ENCODE assay signal across 17 mouse cellular contexts in the genomic region with DNA sequence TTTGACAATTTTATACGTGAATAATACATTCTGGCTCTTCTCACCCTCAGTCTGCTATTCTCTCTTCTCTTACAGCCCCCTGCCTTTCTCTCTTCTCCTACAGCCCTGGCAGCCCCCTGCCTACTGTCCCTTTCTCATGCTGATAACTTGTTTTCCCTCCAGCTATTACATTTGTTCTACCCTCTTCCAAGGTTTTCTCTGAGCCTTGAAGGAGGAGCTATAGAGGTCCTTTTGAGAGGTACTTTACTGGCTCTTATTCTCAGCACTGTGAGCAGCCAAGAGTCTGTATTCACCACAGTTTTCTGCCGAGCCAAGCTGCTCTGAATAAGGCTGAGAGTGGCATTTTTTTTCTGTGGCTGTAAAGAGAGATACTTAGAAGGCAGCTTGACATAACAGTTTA. TPM values are rescaled to one million over a fixed set of nuclear protein-coding genes. Genes with fewer than 3 reads are reported as not detected.
A peak's percentile ranks its signal among the peaks of the same experiment; 100 is the strongest.
DNase-seq lines count a peak whose midpoint lies in the region; ATAC-seq lines count a peak whose summit lies in the region.
"Had no signal": no experiment of that assay in that cellular context is flagged by ENCODE, and none has a peak within 500 bp of the region (broad histone marks: within the 10 kb centered on the region; RNA-seq: fewer than 3 reads in every experiment).

No protein-coding gene starts in this region.

- H3K36me3 ChIP-seq in hindbrain, embryonic 15.5 days: no peaks in the 10 kb centered on the region

- H3K4me3 ChIP-seq in hindbrain, embryonic 15.5 days: no peak overlapping the region
- H3K4me3 ChIP-seq: heart, adult 2 months had no signal

- H3K4me1 ChIP-seq in hindbrain, embryonic 15.5 days (replicated peaks): no peaks in the 10 kb centered on the region; the same call in 1 of the 2 replicates

- ATAC-seq in hindbrain, embryonic 15.5 days (ENCODE audit: low FRiP score, low read depth): peak; percentile 85

- H3K9ac ChIP-seq in hindbrain, embryonic 15.5 days: no peak overlapping the region

- peak; percentile 24 for DNase-seq in heart, adult 11 months
- no peak for DNase-seq in heart, adult 8-10 months (ENCODE audit: low spot score)
- DNase-seq in right cerebral cortex, postnatal 10 days (ENCODE audit: low spot score in 2 of 2): peak; percentile 42 to 43
- DNase-seq in right cerebral cortex, postnatal 36 days (ENCODE audit: low spot score in 2 of 2): no peak
- no peak for DNase-seq in urinary bladder, postnatal 10 days (ENCODE audit: low spot score)
- DNase-seq in layer of hippocampus, adult 11-12 months (ENCODE audit: low spot score): no peak
- no peak for DNase-seq in natural killer cell, adult 2 months (ENCODE audit: low spot score in 2 of 2)
- DNase-seq: cerebellum, postnatal 25 days; heart, adult 2 months; heart, postnatal 14 days; kidney, adult 18-20 months; right cerebral cortex, adult 18-20 months; thymus, adult 2 months had no signal

- no peaks in the 10 kb centered on the region for H3K27me3 ChIP-seq in hindbrain, embryonic 15.5 days

- no peak overlapping the region for H3K4me2 ChIP-seq in hindbrain, embryonic 15.5 days
- H3K4me2 ChIP-seq: liver, embryonic 11.5 days had no signal

- H3K27ac ChIP-seq in hindbrain, embryonic 15.5 days (replicated peaks): peak overlapping the region; percentile 55
- H3K27ac ChIP-seq: heart, adult 2 months had no signal

- no peaks in the 10 kb centered on the region for H3K9me3 ChIP-seq in hindbrain, embryonic 15.5 days

- WGBS in hindbrain, embryonic 15.5 days: 17% methylated on average over 2 of the region's 2 CpGs

RNA-seq across cellular contexts. Expression of gene Cfap44, which starts 11.0 kb away (rescaled TPM):
- total RNA-seq in heart, adult 8-10 months (2022): not detected
- 5.1 and 5.8 TPM in 2 replicates for polyA plus RNA-seq in hindbrain, embryonic 15.5 days (2015; fragmentation: Nextera tagmentation; extraction: Ambion mirVana)
- total RNA-seq: heart, adult 2 months; neutrophil, adult 5-6 weeks had no signal
- polyA plus RNA-seq: large intestine, adult 2 months had no signal

RNA-seq across cellular contexts. Expression of gene Spice1, which starts 36.6 kb away (rescaled TPM):
- total RNA-seq in heart, adult 8-10 months (2022): 10 to 100 TPM in 1 of 4 experiments, 1 to 10 TPM in 3; 6.5 to 10.2 (median 9.0) TPM
- 11.9 and 15.8 TPM in 2 replicates for polyA plus RNA-seq in hindbrain, embryonic 15.5 days (2015; fragmentation: Nextera tagmentation; extraction: Ambion mirVana)

RNA-seq across cellular contexts. Expression of gene Sidt1, which starts 50.6 kb away (rescaled TPM):
- total RNA-seq in heart, adult 8-10 months (2022): under 1 TPM; 0.37 to 0.49 (median 0.41) TPM
- polyA plus RNA-seq in hindbrain, embryonic 15.5 days (2015; fragmentation: Nextera tagmentation; extraction: Ambion mirVana): 13.6 and 15.3 TPM in 2 replicates
- polyA plus RNA-seq: liver, embryonic 11.5 days had no signal

Comparison
In these comparisons a context has a peak if more than half of its experiments do, and no peak if none do; other contexts are left out.
1. DNase-seq: peak in heart, adult 11 months (single experiment) and right cerebral cortex, postnatal 10 days (2 of 2); none in heart, adult 8-10 months (single experiment), right cerebral cortex, postnatal 36 days (0 of 2), urinary bladder, postnatal 10 days (single experiment), layer of hippocampus, adult 11-12 months (single experiment) and natural killer cell, adult 2 months (0 of 2).